Mouse (Mus musculus) heart, postnatal 0 days (tissue): ENCODE data around the gene Fam107b. TPM values are rescaled to one million over a fixed set of nuclear protein-coding genes. Genes with fewer than 3 reads are reported as not detected.

ENCODE experiments used
- ATAC-seq: fragments of 200-750 bp; cut with Nextera tagmentation; 2 replicates; pipeline ENCODE4 v1.8.0; 2017; ENCODE audit warnings: low read depth, moderate number of reproducible peaks, moderate library complexity; ENCODE audit not compliant: insufficient read depth
- DNase-seq: peaks from one replicate; pipeline ENCODE4 v3.0.0-alpha.2; 2016; ENCODE audit warnings: low spot score
- H3K27ac ChIP-seq: fragments of 300-500 bp; sonication (generic); 2 replicates; pipeline ENCODE4 v1.5.1; 2014; ENCODE audit warnings: low read depth, mild to moderate bottlenecking
- H3K27me3 ChIP-seq: fragments of 300-500 bp; sonication (generic); 2 replicates; pipeline ENCODE4 v1.6.1; 2014; ENCODE audit warnings: low read length, mixed read lengths; ENCODE audit not compliant: control insufficient read depth, insufficient read depth
- H3K36me3 ChIP-seq: fragments of 300-500 bp; sonication (generic); replicated peaks from 2 replicates; pipeline ENCODE4 v1.6.1; 2014; ENCODE audit warnings: low read length, mixed read lengths; ENCODE audit not compliant: control insufficient read depth, insufficient read depth
- H3K4me1 ChIP-seq: fragments of 300-500 bp; sonication (generic); 2 replicates; pipeline ENCODE4 v1.6.1; 2014; ENCODE audit warnings: antibody characterized with exemption; ENCODE audit not compliant: control insufficient read depth, insufficient read depth
- H3K4me2 ChIP-seq: fragments of 300-500 bp; sonication (generic); 2 replicates; pipeline ENCODE4 v1.6.1; 2014; ENCODE audit warnings: low read depth, mild to moderate bottlenecking, low read length, moderate library complexity
- H3K4me3 ChIP-seq: fragments of 300-500 bp; sonication (generic); 2 replicates; pipeline ENCODE4 v1.5.1; 2014; ENCODE audit warnings: low read depth, low read length
- H3K9ac ChIP-seq: fragments of 300-500 bp; sonication (generic); replicated peaks from 2 replicates; pipeline ENCODE4 v1.6.1; 2014; ENCODE audit warnings: low read depth, low read length, mixed read lengths
- H3K9me3 ChIP-seq: fragments of 300-500 bp; sonication (generic); replicated peaks from 2 replicates; pipeline ENCODE4 v1.6.1; 2016; ENCODE audit warnings: low read length; ENCODE audit not compliant: control insufficient read depth
- CTCF ChIP-seq: IDR thresholded peaks from 2 replicates; pipeline ENCODE4 v1.5.1; 2016; ENCODE audit warnings: antibody characterized with exemption, control low read depth, low read depth
- EP300 ChIP-seq: IDR thresholded peaks from 2 replicates; pipeline ENCODE4 v1.6.1; 2016; ENCODE audit warnings: antibody characterized with exemption, low read depth
- WGBS: fragments of 180-500 bp; shearing (Covaris S2); extraction: QIAGEN DNeasy Blood & Tissue Kit; methylation state at CpG from one replicate; pipeline ENCODE4 v1.1.7; 2014; 5-methylcytosine and 5-hydroxymethylcytosine counted together
- polyA plus RNA-seq: library from polyadenylated mRNA; unstranded; fragments of >200 nt; fragmentation: Nextera tagmentation; extraction: Ambion mirVana; gene quantifications from 2 replicates; pipeline ENCODE4 v1.2.1, GENCODE M21; 2015
- total RNA-seq: library from RNA; depleted of rRNA; stranded (reverse); fragments of >200 nt; gene quantifications from 2 replicates; pipeline ENCODE4 v1.2.3, GENCODE M21; 2014; ENCODE audit warnings: low replicate concordance; rRNA removed

Gene Fam107b
- total RNA-seq (18.5 and 36.5 TPM in 2 replicates), polyA plus RNA-seq (9.2 and 9.6 TPM in 2 replicates)

DNA sequence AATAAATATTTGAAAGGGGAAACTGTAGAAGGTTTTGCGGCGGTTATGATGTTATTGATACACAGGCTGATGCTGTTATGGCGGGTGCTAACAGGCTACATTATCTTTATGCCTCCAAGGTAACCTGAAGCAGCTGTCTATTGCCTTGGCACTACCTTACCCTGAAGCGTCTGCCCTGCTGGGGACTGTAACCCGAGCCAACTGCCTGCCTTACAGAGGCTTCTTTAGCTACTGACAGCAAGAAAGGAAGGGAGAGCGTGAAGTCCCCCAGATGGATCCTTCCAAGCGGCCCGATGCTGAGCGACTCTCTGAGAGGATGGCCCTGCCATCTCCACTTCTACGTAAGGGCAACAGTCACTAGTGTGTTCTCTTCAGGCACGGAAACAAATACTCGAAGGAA lies at the start of gene Fam107b:
Gene Fam107b (plus strand): TSS at position 303 of the 400 bp plus-strand sequence.
- Histone ChIP-seq H3K4me2 (no peak within 1 kb of the TSS), H3K27me3 (no peaks in the 10 kb centered on the region), H3K4me3 (no peak within 1 kb of the TSS), H3K9ac (no peak within 1 kb of the TSS), H3K4me1 (no peaks in the 10 kb centered on the region), H3K9me3 (no peaks in the 10 kb centered on the region), H3K27ac (no peak within 1 kb of the TSS), H3K36me3 (no peaks in the 10 kb centered on the region)
- DNase-seq (no peak), ATAC-seq (no peak)
- TF ChIP-seq EP300 (no peak), CTCF (no peak)
- WGBS, result 64% methylated on average over 12 of the region's 12 CpGs

DNA sequence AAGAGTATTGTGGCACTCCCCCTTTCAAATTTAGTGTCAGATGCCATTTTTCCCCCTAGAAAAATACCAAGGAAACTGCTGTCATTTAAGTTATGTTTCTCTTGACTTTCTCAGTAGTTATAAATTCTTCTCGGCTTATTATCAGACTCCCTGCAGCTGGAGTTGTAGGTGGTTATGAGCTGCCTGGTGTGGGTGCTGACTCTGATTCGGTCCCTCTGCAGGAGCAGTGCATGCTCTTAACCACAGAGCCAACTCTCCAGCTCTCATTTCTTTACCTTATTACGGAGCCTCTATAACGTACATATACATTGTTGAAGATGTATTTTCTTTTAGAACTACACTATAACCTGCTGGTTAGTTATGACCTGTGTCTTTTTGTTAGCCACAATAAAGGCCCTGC lies 47.7 kb upstream of the Fam107b start:
- TF ChIP-seq CTCF (no peak), EP300 (no peak)
- Histone ChIP-seq H3K9ac (no peak overlapping the region), H3K36me3 (no peaks in the 10 kb centered on the region), H3K4me2 (no peak overlapping the region), H3K9me3 (no peaks in the 10 kb centered on the region), H3K4me3 (no peak overlapping the region), H3K27ac (no peak overlapping the region), H3K27me3 (no peaks in the 10 kb centered on the region), H3K4me1 (no peaks in the 10 kb centered on the region)
- DNase-seq (no peak), ATAC-seq (no peak)
- 72% methylated on average over 4 of the region's 4 CpGs for WGBS

DNA sequence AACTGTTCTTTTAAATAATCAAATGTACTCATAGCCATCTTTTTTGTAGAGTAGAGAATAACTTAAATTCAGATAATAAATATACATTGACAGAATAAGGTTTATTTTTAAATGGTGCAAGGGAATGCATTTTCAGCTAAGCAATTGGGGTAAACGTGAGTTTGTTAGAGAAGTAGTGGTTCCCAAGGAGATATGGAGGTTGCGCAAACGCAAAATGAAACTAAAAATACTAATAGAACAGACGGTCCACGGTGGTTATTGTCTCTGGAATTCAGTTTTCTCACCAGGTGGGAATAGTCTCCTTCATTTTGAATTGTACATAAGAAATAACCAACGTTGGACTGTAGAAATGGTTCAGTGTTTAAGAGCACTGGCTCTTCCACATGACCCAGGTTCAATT lies 44.0 kb upstream of the Fam107b start:
- no peak overlapping the region for H3K27ac ChIP-seq
- no peak for TF ChIP-seq EP300
- no peak for TF ChIP-seq CTCF
- H3K4me2 ChIP-seq, result no peak overlapping the region
- DNase-seq (no peak), ATAC-seq (no peak)
- H3K9me3 ChIP-seq, result no peaks in the 10 kb centered on the region
- no peaks in the 10 kb centered on the region for H3K36me3 ChIP-seq
- WGBS, result 74% methylated on average over 6 of the region's 6 CpGs
- no peak overlapping the region for H3K9ac ChIP-seq
- no peaks in the 10 kb centered on the region for H3K4me1 ChIP-seq
- no peak overlapping the region for H3K4me3 ChIP-seq
- H3K27me3 ChIP-seq, result no peaks in the 10 kb centered on the region

DNA sequence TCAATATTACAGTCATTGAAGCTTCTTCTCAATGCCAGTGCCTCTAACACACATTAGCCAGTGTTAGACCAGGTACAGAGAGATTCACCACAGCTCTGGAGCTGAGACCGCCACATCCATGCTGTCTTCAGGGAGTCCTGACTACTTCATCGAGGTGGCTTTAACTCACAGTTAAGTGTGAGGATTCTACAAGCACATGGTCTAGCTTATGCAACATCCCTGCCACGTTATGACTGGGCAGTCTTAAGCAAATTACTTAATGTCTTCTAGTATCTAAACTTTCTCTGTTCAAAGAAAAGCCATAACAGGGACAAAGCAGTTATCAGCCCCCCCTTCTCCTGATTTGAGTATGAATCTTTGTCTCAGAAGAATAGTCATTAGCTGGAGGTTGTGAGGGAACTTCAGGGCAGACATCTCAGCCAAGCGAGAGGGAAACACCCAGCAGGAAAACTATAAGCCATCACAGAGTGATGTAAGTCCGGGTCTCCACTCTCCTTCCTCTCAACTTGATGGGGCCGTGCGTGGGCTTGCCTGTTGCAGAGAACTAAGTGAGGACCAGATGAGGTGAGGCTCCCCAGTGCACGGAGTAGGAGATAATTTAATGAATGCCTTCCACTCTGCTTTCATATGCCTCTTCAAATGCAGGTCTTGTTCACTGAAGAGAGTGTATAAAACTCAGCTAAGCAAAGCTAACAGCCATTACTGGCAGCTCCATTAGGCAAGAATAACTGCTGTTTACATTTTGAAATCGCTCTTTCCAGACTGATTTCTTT lies 28.8 kb upstream of the Fam107b start:
- no peak overlapping the region for H3K4me3 ChIP-seq
- no peak overlapping the region for H3K4me2 ChIP-seq
- H3K9ac ChIP-seq, result no peak overlapping the region
- H3K4me1 ChIP-seq, result no peaks in the 10 kb centered on the region
- ATAC-seq (no peak), DNase-seq (no peak)
- no peak for TF ChIP-seq CTCF
- TF ChIP-seq EP300, result no peak
- no peaks in the 10 kb centered on the region for H3K36me3 ChIP-seq
- 54% methylated on average over 9 of the region's 9 CpGs for WGBS
- H3K27me3 ChIP-seq, result no peaks in the 10 kb centered on the region
- no peaks in the 10 kb centered on the region for H3K9me3 ChIP-seq
- no peak overlapping the region for H3K27ac ChIP-seq

DNA sequence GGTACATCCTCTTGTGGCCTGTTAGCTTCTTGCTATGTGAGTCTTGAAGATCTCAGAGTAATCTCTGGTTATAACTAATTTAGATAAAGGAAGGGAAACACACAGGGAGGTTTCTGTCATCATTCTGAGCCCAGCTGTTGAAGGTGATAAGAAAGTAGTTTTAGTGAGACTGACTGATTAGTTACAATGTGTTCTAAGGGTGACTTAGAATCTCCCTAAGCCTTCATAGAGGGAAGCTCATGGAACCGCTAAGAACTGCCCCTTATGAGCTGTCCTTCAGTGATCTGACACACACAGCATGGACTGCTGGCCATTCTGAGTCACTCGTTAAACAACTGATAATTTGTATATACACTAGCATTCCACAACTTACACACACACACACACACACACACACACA lies 24.2 kb upstream of the Fam107b start:
- H3K4me1 ChIP-seq, result no peaks in the 10 kb centered on the region
- H3K27ac ChIP-seq, result no peak overlapping the region
- no peak overlapping the region for H3K4me2 ChIP-seq
- no peaks in the 10 kb centered on the region for H3K27me3 ChIP-seq
- TF ChIP-seq CTCF, result no peak
- TF ChIP-seq EP300, result no peak
- H3K9ac ChIP-seq, result no peak overlapping the region
- DNase-seq, result no peak
- H3K9me3 ChIP-seq, result no peaks in the 10 kb centered on the region
- no peaks in the 10 kb centered on the region for H3K36me3 ChIP-seq
- no peak overlapping the region for H3K4me3 ChIP-seq
- no peak for ATAC-seq
- WGBS, result 47% methylated on average over 2 of the region's 2 CpGs

DNA sequence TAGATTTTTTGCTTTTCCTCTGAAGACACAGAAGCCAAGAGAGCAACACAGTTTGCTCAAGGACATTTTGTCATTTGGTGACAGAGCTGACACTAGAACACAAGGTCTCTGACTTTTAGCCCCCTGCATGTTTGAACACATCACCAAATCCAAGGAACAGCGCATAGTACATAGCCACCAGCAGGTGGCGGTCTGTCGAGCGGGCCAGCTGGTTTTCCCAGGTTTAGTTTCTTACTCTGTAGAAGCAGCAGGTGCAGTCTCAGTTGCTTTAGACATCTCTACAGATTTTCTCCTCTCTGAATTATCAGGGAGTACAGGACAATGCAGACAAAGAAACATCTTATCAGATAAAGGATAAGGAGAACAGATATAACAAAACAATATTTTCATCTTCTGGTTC lies 23.7 kb upstream of the Fam107b start:
- no peak overlapping the region for H3K4me2 ChIP-seq
- H3K4me1 ChIP-seq, result no peaks in the 10 kb centered on the region
- DNase-seq (peak; percentile 72), ATAC-seq (no peak)
- H3K9me3 ChIP-seq, result no peaks in the 10 kb centered on the region
- no peaks in the 10 kb centered on the region for H3K36me3 ChIP-seq
- TF ChIP-seq EP300 (no peak), CTCF (peak; percentile 88)
- no peak overlapping the region for H3K27ac ChIP-seq
- no peak overlapping the region for H3K4me3 ChIP-seq
- H3K27me3 ChIP-seq, result no peaks in the 10 kb centered on the region
- H3K9ac ChIP-seq, result no peak overlapping the region
- WGBS, result 5% methylated on average over 4 of the region's 4 CpGs
